Mouse (Mus musculus) intestine, postnatal 0 days (tissue): Measurements from ENCODE around the gene Itgb1. TPM values are rescaled to one million over a fixed set of nuclear protein-coding genes. Genes with fewer than 3 reads are reported as not detected.

Experiments
- ATAC-seq: fragments of 200-750 bp; cut with Nextera tagmentation; 2 replicates; pipeline ENCODE4 v1.8.0; 2017; ENCODE audit warnings: mild to moderate bottlenecking, moderate TSS enrichment, moderate library complexity
- H3K27ac ChIP-seq: fragments of 300-500 bp; sonication (generic); 2 replicates; pipeline ENCODE4 v1.5.1; 2014; ENCODE audit warnings: mild to moderate bottlenecking, low read depth, low read length, moderate library complexity
- H3K27me3 ChIP-seq: fragments of 300-500 bp; sonication (generic); replicated peaks from 2 replicates; pipeline ENCODE4 v1.6.1; 2014; ENCODE audit warnings: low read length, mixed read lengths; ENCODE audit not compliant: control insufficient read depth, insufficient read depth
- H3K36me3 ChIP-seq: fragments of 300-500 bp; sonication (generic); 2 replicates; pipeline ENCODE4 v1.6.1; 2014; ENCODE audit warnings: mild to moderate bottlenecking, moderate library complexity; ENCODE audit not compliant: control insufficient read depth, insufficient read depth
- H3K4me1 ChIP-seq: fragments of 300-500 bp; sonication (generic); replicated peaks from 2 replicates; pipeline ENCODE4 v1.6.1; 2014; ENCODE audit warnings: antibody characterized with exemption, low read length, mixed read lengths; ENCODE audit not compliant: control insufficient read depth, insufficient read depth
- H3K4me2 ChIP-seq: fragments of 300-500 bp; sonication (generic); replicated peaks from 2 replicates; pipeline ENCODE4 v1.6.1; 2014; ENCODE audit warnings: low read depth, mild to moderate bottlenecking, moderate library complexity
- H3K4me3 ChIP-seq: fragments of 300-500 bp; sonication (generic); 2 replicates; pipeline ENCODE4 v1.5.1; 2014; ENCODE audit warnings: low read depth, low read length
- H3K9ac ChIP-seq: fragments of 300-500 bp; sonication (generic); 2 replicates; pipeline ENCODE4 v1.6.1; 2014; ENCODE audit warnings: mild to moderate bottlenecking, low read depth, low read length
- H3K9me3 ChIP-seq: fragments of 300-500 bp; sonication (generic); 2 replicates; pipeline ENCODE4 v1.6.1; 2016; ENCODE audit warnings: mixed run types; ENCODE audit not compliant: control insufficient read depth
- CTCF ChIP-seq: sonication (generic); IDR thresholded peaks from 2 replicates; pipeline ENCODE4 v1.5.1; 2016; ENCODE audit warnings: low read depth, mild to moderate bottlenecking, control low read depth, antibody characterized with exemption, moderate library complexity
- WGBS: fragments of 180-500 bp; shearing (Covaris S2); extraction: QIAGEN DNeasy Blood & Tissue Kit; methylation state at CpG from one replicate; pipeline ENCODE4 v1.1.7; 2014; 5-methylcytosine and 5-hydroxymethylcytosine counted together
- polyA plus RNA-seq: library from polyadenylated mRNA; unstranded; fragments of >200 nt; fragmentation: Nextera tagmentation; extraction: Ambion mirVana; gene quantifications from 2 replicates; pipeline ENCODE4 v1.2.1, GENCODE M21; 2015

Gene Itgb1
- polyA plus RNA-seq, 1 experiment from 2014 or later = 188 TPM

DNA sequence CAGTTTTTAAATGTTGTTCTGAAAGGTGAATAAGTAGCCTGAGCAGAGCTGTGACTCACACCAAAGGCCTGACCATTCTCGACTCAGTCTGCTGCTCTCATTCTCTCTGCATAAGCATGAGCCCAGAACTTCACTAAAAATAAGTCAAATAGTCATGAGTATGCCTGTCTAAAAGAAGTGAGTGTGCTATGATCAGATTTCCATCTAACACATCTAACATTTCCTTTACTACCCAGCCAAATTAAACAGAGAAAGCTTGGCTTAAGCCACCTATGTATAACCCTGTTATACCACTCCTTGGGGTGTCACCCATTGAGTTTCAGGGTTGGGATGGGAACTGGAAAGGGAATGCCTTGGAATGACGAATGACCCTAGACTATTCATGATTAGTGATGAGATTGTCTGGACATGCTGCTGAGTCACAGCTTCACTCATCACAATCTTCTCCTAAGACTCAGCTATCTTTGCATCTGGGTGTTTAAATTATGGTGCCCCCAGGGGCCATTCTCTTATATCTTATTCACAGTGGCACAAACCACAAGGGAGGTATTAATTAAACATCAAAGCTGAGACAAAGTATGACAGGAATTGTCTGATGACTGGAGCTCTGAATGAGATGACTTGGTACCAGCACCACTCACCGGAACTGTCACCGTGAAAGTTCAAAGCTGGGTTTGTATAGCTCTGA is 18.7 kb upstream of the Itgb1 start:
- Histone ChIP-seq H3K4me2 (no peak overlapping the region), H3K27me3 (no peaks in the 10 kb centered on the region), H3K27ac (no peak overlapping the region), H3K9me3 (no peaks in the 10 kb centered on the region), H3K9ac (no peak overlapping the region), H3K36me3 (no peaks in the 10 kb centered on the region), H3K4me3 (no peak overlapping the region), H3K4me1 (no peaks in the 10 kb centered on the region)
- 86% methylated on average over 4 of the region's 4 CpGs for WGBS
- no peak for TF ChIP-seq CTCF
- ATAC-seq = no peak

DNA sequence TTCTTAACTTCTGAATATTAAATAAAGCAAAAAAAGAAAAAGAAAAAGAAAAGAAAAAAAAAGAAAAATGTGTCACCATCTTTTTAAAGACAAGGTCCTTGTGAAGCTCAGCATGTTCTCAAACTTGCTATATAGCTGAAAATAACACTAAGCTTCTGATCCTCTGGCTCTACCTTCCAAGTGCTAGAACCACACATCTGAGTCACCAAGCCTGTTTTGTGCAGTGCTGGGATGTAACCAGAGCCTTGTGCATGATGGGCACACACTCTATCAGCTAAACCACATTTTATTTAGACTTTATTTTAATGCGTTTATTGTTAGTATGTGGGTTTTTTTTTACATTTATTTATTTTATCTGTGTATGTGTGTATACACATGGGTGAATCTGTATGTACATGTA is 13.6 kb upstream of the Itgb1 start:
- Histone ChIP-seq H3K4me1 (no peaks in the 10 kb centered on the region), H3K4me2 (no peak overlapping the region), H3K9me3 (no peaks in the 10 kb centered on the region), H3K27me3 (no peaks in the 10 kb centered on the region), H3K27ac (no peak overlapping the region), H3K4me3 (no peak overlapping the region), H3K9ac (no peak overlapping the region), H3K36me3 (no peaks in the 10 kb centered on the region)
- TF ChIP-seq CTCF = no peak
- no peak for ATAC-seq
- 92% methylated on average over 1 of the region's 1 CpGs for WGBS

- 80% methylated on average over 2 of the region's 2 CpGs for WGBS
- Histone ChIP-seq H3K4me2 (no peak overlapping the region), H3K27ac (no peak overlapping the region), H3K4me3 (no peak overlapping the region), H3K27me3 (no peaks in the 10 kb centered on the region), H3K4me1 (no peaks in the 10 kb centered on the region), H3K9ac (no peak overlapping the region), H3K36me3 (no peaks in the 10 kb centered on the region), H3K9me3 (no peaks in the 10 kb centered on the region)
- ATAC-seq = no peak
- no peak for TF ChIP-seq CTCF
Observed at GRCm38 (mm10) chr8:128672441-128672840, 13.0 kb upstream of the Itgb1 start.

- Histone ChIP-seq H3K9ac (no peak overlapping the region), H3K27ac (no peak overlapping the region)
- no peak for ATAC-seq
Observed at GRCm38 (mm10) chr8:128672950-128673349, 12.5 kb upstream of the Itgb1 start.

GRCm38 (mm10) chr8:128675848-128676629 is 9.4 kb upstream of the Itgb1 start:
- Histone ChIP-seq H3K9ac (no peak overlapping the region), H3K27ac (no peak overlapping the region), H3K36me3 (no peaks in the 10 kb centered on the region), H3K9me3 (no peaks in the 10 kb centered on the region), H3K27me3 (no peaks in the 10 kb centered on the region), H3K4me1 (no peaks in the 10 kb centered on the region), H3K4me3 (no peak overlapping the region), H3K4me2 (no peak overlapping the region)
- ATAC-seq = peak; percentile 51; the same call in 1 of the 2 replicates
- TF ChIP-seq CTCF = no peak
- WGBS = 50% methylated on average over 3 of the region's 3 CpGs

More at GRCm38 (mm10) chr8:128672950-128673349, 12.5 kb upstream of the Itgb1 start:
- H3K4me1 ChIP-seq = no peaks in the 10 kb centered on the region
- 83% methylated on average over 1 of the region's 1 CpGs for WGBS
- H3K27me3 ChIP-seq = no peaks in the 10 kb centered on the region
- H3K36me3 ChIP-seq = no peaks in the 10 kb centered on the region
- H3K9me3 ChIP-seq = no peaks in the 10 kb centered on the region
- H3K4me3 ChIP-seq = no peak overlapping the region
- TF ChIP-seq CTCF = no peak
- no peak overlapping the region for H3K4me2 ChIP-seq

DNA sequence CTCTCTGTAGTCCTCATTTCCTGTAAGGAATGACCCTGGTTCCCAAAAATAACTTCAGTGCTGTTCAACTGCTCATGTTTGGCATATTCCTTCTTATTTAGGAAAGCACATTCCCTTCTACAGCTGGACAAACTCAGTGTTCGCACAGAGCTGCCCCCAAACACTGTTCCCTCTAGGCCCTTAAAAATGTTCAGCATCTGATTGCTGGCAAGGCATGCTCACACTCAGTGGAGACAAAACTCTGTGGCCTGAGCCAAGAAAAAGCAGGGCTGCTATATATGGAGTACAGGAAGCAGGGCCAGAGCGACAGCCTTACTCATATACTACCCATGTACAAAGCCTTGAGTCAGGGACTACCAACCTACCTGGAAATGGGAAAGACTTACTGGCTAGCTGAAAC is 5.5 kb upstream of the Itgb1 start:
- Histone ChIP-seq H3K4me3 (no peak overlapping the region), H3K36me3 (no peaks in the 10 kb centered on the region), H3K27me3 (no peaks in the 10 kb centered on the region), H3K4me1 (no peaks in the 10 kb centered on the region), H3K9me3 (no peaks in the 10 kb centered on the region), H3K27ac (peak overlapping the region; percentile 50; the same call in 1 of the 2 replicates), H3K4me2 (no peak overlapping the region), H3K9ac (no peak overlapping the region)
- ATAC-seq = peak; percentile 55
- 46% methylated on average over 2 of the region's 2 CpGs for WGBS
- TF ChIP-seq CTCF = no peak
